Mouse (Mus musculus): ENCODE data around the gene Gm3625.
"Not testable (repeated sequence)": the region's sequence is repeated elsewhere in the genome, so short reads cannot be mapped to it uniquely, and the experiment has no call there.

Gm3625 gene

DNA sequence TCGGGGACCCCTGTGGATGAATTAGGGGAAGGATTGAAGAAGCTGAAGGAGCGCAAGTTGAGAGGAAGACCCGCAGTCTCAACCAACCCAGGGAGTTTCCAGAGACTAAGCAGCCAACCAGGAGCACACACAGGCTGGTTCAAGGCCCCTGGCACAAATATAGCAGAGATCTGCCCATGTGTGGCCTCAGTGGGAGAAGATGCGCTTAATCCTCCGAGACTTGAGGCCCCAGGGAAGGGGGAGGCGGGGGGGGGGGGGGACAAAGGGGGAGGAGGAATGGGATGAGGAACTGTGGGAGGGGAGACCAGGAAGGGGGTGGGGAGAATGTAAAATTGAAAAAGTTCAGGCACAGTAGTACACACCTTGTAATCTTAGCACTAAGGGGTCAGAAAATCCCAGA is 37.3 kb downstream of the Gm3625 start:
- DNase-seq (ENCODE audit: low read depth) = no peak

- DNase-seq (ENCODE audit: low read depth) = not testable (repeated sequence)
Measured at GRCm38 (mm10) chr12:4553704-4554103, 39.0 kb downstream of the Gm3625 start.

GRCm38 (mm10) chr12:4548053-4549013 is 44.4 kb downstream of the Gm3625 start:
- DNase-seq (ENCODE audit: low read depth) = peak; percentile 83

DNA sequence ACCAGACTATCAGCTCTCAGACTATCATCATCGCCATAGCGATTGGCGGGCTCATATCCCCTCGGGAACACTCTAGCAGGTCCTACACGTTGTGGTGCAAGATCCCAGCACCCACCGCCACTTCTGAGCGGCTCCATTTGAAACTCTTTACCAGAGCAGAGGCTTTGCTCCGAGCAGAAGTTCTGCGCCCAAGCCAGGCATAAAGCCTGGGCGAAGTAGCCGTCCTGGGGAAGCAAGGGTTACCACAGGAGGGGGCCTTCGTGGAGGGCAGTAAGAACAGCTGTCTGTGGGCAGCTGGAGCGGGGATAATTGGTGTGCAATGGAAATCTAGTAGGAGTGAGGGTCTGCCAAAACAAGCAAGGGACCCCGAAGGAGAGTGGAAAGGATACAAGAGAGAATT is 45.2 kb downstream of the Gm3625 start:
- no peak for DNase-seq (ENCODE audit: low read depth)

- no peak for DNase-seq (ENCODE audit: low read depth)
Measured at GRCm38 (mm10) chr12:4546491-4546890, 46.2 kb downstream of the Gm3625 start.

DNA sequence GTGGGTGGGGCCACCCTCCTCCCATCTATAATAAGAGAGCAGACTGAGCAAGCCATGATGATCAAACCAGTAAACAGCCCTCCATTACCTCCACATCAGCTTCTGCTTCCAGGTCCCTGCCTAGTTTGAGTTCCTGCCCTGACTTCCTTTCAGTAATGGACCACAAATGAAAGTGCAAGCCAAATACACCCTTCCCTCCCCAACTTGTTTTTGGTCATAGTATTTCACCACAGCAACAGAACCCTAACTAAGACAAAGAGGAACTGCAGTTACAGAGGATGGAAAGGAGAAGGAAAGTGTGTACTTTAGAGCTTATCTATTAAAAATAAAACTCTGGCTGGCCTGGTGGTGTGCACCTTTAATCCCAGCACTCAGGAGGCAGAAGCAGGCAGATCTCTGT is 47.3 kb downstream of the Gm3625 start:
- no peak for DNase-seq (ENCODE audit: low read depth)

DNA sequence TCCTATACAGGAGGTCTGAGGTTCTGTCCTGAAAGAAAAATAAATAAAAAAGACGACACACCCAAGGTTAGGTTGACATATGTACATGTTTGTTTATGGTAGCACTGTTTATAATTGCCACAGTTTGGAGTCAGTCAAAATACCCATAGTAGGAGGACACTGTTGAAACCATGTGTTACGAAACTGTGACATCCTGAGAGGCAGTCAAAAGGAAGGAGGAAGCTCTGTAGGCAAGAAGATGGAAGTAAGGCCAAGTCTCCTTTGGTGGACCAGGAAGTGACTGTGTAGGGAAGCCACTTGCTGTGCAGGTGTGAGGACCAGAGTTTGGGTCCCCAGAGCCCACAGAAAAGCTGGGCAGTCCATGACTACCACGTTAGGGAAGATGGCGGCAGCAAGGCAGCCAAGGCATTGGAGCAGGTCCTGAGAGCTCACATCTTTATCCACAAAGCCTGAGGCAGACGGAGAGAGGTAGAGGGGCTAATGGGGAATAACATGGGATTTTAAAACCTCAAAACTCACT is 48.3 kb downstream of the Gm3625 start:
- DNase-seq (ENCODE audit: low read depth) = no peak

Data from c-Kit-positive CD71-negative TER-119-negative erythroid progenitor cells, embryonic 14.5 days (primary cell).